Mouse (Mus musculus): Measurements from ENCODE around the gene Btnl9.
"Not testable (repeated sequence)": the region's sequence is repeated elsewhere in the genome, so short reads cannot be mapped to it uniquely, and the experiment has no call there.

The Btnl9 gene

DNA sequence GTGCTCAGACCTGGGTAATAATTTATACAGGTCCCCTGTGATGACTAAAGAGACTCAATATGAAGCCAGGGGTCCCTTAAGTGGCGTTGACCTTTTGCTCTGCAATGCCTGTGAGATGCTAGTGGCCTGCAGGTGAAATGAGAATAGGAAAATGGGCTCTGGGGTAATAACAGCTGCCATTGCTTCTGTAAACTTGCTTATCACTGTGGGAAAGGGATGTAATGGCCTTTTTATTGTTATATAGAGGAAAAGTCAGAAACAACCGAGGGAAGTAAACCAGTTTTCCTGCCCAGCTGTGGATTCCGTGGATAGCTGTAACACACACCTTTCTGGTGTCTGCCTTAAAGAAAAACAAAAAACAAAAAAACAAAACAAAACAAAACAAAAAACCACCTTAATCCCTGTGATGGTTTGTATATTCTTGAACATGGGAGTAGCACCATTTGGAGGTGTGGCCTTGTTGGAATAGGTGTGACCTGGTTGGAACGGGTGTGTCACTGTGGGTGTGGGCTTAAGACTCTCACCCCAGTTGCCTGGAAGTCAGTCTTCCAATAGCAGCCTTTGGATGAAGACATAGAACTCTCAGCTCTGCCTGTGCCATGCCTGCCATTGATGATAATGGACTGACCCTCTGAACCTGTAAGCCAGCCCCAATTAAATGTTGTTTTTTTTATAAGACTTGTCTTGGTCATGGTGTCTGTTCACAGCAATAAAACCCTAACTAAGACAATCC is 10.7 kb downstream of the Btnl9 start:
- not testable (repeated sequence) for DNase-seq

DNA sequence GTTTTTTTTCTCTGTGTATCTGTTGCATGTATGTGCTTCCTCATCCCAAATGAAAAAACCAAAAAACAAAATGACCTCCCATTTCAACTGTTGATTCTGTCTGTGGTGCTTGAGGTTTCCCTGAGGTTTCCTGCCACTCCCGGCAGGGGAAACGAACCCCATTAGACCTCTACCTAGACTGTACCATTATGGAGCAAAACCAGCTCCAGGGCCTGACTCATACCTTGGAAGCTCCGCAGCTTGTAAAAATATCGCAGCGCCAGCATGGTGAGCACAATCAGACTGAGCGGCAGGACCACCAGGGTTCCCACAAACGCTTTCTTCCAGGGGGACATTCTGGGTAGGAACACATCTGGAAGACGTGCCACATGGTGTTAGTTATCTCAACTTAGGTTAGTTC is 11.6 kb downstream of the Btnl9 start:
- DNase-seq = no peak

DNA sequence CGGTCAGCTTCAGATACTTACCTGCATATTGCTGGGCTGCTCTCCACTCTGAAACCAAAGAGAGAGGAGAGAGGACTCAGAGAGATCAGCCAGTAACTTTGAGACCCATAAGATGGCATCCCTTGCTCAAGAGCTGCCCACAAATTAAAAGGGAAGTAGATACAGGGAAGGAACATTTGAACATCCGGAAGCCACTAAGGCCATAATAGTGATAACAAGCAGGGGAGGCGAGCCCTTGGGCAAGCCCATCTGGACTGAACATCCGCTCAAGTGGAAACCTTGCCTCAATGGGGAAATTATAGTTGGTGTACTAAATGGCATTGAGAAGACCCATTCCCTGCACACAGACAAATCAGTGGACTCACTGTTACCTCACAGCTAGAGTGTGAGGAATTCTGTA is 16.4 kb downstream of the Btnl9 start:
- no peak for DNase-seq

DNA sequence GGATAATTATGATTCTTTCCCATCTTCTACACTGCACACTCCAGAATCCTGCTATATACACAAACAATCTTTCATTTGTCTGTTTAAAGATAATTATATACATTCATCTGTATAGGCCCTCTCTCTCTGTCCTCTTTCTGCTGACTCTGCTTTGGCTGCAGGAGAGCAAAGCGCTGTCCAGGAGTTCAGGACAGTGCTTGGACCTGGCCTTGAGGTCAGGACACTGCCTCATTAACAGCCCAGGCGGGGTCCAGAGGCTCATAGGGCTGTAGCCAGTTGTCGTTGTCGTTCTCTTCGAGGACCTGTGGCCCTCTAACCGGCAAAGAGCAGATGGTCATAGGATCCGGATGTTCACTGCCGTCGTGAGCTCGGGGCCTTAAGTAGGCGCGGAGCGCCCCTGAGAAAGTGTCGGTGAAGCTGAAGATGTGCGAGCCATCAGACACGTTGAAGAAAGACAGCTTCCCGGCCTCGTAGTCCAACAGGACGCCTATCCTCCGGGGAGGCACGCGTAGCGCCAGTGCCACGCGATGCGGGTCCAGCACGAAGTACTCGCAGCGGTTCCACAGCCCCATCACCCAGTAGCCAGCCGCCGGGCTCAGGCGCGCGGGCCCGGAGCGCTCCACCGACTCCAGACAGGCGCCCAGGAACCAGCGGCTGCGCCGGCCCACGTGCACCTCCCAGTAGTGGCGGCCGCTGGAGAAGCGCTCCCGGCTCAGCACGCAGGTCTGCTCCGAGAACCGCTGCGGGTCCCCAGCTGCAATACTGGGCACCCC is 17.9 kb downstream of the Btnl9 start:
- no peak for DNase-seq

DNA sequence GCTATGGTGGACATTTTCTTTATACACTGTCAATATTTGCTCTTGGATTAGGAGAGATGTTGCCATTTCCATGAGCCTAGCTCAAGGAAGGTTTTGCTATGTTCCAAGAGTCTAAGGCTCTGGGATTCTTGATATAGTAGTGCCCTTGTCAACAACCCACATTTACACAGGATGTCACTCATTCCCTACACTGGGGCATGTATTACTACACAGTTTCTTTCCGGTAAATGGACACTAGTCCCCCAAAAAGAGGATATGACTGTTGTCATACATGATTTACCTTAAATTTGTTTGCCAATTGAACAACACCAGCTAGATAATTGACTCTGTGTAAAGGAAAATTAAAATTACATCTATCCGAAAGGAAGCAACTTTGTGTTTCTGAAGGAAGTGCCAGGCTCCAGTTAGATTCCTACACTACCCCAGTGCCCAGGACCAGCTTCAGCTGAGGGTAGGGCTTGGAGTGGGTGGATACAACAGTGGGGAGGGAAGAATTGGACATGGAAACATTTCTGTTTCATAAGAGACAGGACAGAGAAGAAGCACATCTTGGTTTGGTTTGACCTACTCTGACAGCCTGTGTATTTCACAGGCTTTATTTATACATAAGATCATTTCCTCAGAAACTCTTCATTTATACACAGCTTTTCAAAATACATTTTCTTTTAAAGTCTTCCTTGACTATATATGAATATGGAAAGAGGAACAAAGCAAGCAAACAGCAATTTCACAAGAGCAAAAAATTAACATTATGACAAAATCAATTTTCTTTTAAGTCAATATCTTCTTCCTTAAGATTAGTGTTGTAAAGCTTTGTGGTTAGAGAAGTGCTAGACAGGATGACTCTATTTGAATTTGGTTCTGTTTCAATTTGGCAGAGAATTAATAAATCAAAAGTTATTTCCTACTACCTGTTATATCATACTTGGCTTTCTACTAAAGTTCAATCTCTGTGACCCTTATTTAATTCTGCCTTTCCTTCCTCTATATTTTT is 29.8 kb downstream of the Btnl9 start:
- DNase-seq = no peak

DNA sequence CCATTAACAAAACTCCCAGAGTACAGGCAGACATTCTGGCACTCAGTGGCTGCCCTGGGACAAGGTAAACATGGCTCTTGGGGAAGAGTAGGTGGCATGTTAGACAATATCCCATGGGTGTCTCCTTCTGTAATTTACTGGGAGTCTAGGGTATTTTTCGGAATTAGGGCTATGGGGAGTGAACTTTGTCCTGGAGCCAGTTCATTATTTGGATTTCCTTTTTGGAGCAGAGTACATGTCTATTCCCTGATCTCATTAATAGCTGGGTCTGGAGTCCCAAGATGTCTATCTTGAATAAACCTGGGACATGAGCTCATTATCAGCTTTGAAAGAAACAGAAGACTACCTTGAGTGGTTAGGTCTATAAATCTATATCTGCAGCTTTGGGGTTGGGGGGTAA is 32.9 kb downstream of the Btnl9 start, which contains the start of gene Olfr1394:
Gene Olfr1394, plus strand, starts transcription at position 301 of the 400 bp plus-strand sequence.
- DNase-seq = no peak

DNA sequence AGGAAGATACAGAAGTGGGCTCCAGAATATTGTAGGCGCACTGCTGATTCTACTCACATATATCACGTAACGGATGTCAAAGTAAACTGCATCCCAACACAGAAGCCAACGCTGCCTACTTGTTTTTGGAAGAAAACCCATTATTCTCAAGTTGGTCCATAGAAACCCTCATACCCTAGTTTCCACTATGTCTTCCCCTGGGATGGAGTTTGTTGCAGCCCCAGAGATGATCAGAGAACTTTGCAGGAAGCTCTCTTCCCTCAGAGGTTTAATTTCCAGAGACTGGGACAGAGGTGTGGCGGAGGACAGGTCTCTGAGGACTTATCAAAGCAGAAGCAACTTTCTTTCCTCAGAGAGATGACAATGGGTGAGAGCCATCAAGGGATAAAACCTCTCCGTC is 45.0 kb downstream of the Btnl9 start, which contains the start of gene Olfr1395:
Gene Olfr1395, plus strand, starts transcription at position 301 of the 400 bp plus-strand sequence.
- no peak for DNase-seq

DNA sequence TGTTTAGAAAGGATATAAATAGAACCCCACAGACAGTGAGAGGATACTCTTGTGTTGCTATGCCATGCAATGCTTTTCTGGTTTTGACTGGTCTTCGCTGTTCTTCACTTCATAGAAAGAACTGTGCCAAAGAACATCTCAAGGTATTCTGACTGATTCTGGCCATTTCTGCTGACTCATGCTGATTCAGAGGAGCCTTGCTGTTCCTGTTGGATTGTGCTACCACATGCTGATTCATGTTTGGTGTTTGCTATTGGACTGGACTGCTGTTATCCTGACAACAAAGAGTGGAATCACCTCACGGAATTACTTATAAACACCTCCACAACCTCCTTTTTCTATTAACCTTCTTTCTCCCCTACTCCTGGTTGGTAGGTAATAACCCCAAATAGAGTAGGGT is 62.8 kb downstream of the Btnl9 start:
- no peak for DNase-seq

DNA sequence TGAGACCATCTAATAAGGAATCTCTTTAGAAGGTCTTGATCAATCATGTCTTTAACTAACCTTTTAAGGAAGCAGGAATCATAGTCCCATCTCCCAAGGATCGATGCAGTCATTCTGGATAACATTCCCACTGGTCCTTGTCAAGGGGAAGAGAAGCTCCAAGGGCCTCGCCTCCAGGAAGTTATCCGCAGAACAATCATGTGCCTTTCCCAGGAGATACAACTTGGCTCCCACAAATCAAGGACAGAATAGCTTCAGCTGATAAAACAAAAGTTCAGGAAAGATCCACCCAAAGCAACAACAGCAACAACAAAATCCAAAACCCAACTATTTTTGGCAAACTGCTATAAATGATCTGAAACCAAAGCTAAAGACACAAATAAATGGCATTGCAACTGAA is 67.3 kb downstream of the Btnl9 start:
- no peak for DNase-seq

All from cerebellum, postnatal 36 days (tissue).